Mouse (Mus musculus): ENCODE results near the gene Polr2g.
"Not testable (repeated sequence)": the region's sequence is repeated elsewhere in the genome, so short reads cannot be mapped to it uniquely, and the experiment has no call there.

Polr2g gene

DNA sequence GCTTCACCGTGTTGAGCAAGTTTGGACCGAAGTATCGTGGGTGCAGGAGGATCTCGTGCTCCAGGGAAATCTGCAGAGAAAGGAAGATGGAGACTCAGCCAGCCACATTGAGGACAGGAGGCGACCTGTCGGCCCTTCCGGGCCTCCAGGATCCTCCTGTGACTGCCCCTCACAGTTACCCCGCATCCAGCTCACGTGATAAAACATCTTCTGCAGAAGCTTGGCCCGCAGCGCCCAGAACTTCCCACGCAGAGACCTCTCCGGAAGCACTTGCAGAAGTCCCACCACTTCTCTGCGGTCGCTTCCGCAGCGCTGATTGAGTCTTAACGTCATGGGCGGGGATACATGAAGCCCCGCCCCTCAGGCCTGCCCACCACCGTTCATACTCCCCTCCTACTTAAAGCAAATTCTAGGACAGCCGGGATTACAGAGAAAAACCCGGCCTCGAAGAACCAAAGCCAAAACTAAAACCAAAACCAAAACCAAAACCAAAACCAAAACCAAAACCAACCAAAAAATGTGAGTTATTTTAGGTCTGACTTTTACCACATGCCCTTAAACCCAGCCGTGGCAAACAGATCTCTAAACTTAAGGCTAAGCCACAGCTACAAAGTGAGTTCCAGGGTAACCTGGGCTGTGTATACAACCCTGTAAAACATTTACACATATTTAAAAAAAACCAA, at the start of gene Polr2g:
TSS of gene Polr2g (minus strand) at position 314 of the 683 bp plus-strand sequence.
- DNase-seq (ENCODE audit: low spot score): peak; percentile 78

GRCm38 (mm10) chr19:8844371-8845129, 46.2 kb upstream of the Polr2g start:
- peak; percentile 80 for DNase-seq (ENCODE audit: low spot score)

DNA sequence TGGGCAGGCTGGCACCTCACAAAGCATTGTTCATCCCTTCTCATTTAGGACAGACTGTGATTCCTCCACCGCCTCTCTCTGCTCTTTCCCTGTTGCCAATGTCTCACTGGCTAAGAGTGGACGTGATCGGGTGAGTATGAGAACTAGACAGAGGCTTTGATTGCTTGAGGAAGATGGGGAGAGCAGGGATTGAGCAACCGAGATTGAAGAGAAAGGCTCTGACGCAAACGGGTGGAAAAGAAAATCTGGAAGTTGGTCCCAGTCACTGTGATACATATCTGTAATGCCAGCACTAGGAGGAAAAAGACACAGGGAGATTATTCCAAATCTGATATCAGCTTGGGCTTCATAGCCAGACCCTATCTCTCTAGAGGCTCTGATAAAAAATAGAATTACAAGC, 44.6 kb upstream of the Polr2g start:
- no peak for DNase-seq (ENCODE audit: low spot score)

DNA sequence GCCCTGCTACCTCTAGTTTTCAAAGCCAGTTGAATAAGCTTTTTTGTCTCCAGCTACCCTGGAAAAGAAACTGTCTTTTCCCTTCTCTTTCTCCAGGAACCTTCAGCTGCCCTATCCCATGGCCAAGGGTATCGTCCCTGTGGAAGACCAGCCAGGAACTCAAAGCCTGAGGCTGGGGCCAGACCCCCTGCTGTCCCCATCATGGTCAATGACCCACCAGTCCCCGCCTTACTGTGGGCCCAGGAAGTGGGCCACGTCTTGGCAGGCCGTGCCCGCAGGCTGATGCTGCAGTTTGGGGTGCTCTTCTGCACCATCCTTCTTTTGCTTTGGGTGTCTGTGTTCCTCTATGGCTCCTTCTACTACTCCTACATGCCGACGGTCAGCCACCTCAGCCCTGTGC, 42.6 kb upstream of the Polr2g start:
- DNase-seq (ENCODE audit: low spot score): no peak

- DNase-seq (ENCODE audit: low spot score): no peak
These were observed 41.8 kb upstream of the Polr2g start for GRCm38 (mm10) chr19:8839908-8840791.

DNA sequence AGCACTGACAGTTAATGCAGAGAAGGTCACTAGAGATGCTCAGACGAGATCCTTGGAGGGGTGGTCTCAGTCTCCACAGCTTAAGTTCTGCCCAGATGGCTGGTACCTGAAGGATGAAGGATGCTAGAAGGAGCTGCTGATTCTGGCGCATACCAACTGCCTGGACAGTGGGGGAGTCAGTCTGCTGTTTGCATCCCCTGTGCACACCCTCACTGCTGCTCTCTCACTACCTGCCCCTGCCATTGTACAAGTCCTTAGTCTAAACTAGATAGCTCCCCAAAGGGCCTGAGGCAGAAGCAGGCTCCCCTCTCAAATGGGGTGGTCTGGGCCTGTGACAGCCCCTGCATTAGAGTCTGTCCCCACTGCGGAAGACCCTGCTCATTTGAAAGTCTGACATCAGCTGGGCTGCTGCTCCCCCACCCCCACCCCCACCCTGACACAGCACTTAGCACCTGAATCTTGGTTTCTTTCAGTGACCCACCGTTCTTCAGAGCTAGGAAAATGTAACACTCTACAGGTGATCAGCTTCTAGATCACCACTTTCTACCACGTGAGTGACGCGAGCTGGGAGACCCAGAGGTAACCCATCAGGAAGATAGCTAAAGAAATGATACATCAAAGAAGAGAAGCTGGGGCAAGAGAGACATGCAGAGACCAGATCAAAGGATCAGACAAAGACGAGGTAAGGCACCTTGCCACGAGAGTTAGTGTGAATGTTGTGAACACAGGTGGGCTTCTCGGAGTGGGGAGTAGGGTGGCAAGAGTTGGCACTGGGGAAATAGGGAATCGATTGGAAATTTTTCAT, 40.9 kb upstream of the Polr2g start, which contains the start of gene Gng3:
TSS of gene Gng3 (minus strand) at position 92 of the 805 bp plus-strand sequence.
- DNase-seq (ENCODE audit: low spot score): no peak

GRCm38 (mm10) chr19:8838041-8838730, 39.8 kb upstream of the Polr2g start:
- DNase-seq (ENCODE audit: low spot score): peak; percentile 44

- DNase-seq (ENCODE audit: low spot score): peak; percentile 66
These were observed 38.9 kb upstream of the Polr2g start, which contains the start of gene Bscl2 for GRCm38 (mm10) chr19:8837251-8837791. Gene Bscl2 (plus strand): TSS chr19:8837467.

GRCm38 (mm10) chr19:8836327-8836726, 38.0 kb upstream of the Polr2g start:
- DNase-seq (ENCODE audit: low spot score): not testable (repeated sequence)

GRCm38 (mm10) chr19:8832971-8833370, 34.6 kb upstream of the Polr2g start:
- no peak for DNase-seq (ENCODE audit: low spot score)

DNA sequence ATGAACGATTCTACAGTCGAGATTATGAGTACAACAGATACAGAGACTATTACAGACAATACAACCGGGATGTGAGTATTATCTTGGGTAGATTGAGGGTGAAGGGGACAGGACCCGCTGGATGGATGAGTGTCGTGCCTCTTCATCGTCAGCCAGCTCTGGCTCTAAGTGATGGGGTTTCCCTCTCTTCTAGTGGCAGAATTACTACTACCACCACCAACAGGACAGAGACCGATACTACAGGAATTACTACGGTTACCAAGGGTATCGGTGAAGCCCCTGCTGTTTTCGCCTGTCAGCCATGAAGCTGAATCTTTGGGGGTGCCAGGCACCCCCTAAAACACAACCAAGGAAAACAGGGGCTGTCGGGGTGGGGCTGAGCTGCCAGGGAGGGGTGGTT, 32.9 kb upstream of the Polr2g start:
- no peak for DNase-seq (ENCODE audit: low spot score)

- no peak for DNase-seq (ENCODE audit: low spot score)
These were observed 32.3 kb upstream of the Polr2g start for GRCm38 (mm10) chr19:8830664-8831063.

DNA sequence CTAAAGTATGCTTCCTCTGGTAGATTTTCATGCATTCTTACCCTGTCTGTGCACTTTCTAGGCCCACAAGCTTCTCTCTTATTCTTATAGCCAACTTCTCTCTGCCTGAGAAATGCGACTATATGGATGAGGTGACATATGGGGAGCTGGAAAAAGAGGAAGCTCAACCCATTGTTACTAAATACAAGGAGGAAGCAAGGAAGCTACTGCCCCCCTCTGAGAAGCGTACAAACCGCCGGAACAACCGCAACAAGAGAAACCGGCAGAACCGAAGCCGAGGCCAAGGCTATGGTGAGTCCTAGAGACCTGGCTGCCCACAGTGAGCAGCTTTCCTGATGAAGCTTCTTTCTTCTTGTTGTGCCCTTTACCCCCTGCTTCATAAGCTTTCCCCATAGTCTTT, 31.3 kb upstream of the Polr2g start, which contains the start of gene AC129217.1:
TSS of gene AC129217.1 (plus strand) at position 114 of the 400 bp plus-strand sequence.
- DNase-seq (ENCODE audit: low spot score): no peak

DNA sequence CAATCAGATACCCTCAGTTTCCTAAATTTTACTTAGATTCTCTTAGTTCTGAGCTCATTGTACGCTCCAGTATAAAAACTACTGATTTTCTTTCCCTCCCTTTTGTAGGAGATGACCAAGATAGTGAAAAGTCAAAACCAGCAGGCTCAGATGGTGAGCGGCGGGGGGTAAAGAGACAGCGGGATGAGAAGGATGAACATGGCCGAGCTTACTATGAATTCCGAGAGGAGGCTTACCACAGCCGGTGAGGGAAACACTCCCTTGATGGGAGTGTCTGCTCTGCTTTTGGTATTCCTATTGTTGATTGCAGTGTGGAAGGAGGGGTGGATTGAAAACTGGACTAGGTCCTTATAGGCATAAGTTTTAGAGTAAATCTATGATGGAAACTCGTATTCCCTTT, 24.3 kb upstream of the Polr2g start:
- no peak for DNase-seq (ENCODE audit: low spot score)

- no peak for DNase-seq (ENCODE audit: low spot score)
These were observed 22.8 kb upstream of the Polr2g start for GRCm38 (mm10) chr19:8821146-8821545.

GRCm38 (mm10) chr19:8820424-8820956, 22.1 kb upstream of the Polr2g start:
- DNase-seq (ENCODE audit: low spot score): no peak

DNA sequence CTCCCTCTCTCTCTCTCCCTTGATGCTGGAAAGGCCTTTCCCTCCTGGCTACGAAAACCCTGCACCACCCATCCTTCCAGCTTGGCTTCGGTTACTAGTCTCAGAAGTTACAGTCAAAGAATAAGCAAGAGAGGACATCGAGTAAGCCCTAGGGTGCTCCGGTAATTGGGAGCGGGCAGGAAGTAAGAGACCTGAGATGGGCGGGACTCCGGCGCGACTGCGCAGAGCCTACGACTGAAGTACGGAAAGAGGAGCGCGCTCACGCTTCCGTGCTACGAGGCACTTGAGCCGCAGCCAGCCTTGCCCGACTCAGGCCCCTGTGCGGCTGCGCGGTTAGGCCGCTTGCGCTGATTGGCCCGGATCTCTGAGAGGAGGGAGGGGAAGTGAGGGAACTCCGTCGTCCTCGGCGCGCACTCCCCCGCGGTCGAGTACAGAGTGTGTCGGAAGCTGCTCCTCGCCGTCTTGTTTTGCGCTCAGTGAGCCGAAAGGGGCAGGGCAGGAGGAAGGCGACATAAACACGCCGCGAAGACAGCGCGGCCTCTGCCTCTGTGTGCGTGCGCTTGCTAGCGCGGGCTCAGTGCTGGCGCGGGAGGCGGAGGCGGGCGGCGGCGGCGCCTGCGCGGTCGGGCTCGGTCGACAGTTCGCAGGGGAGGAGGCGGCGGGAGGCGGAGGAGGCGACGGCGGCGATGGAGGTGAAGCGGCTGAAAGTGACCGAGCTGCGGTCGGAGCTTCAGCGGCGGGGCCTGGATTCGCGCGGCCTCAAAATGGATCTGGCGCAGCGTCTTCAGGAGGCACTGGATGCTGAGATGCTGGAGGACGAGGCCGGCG, 21.4 kb upstream of the Polr2g start, which contains the start of gene Hnrnpul2:
TSS of gene Hnrnpul2 (plus strand) at position 415 of the 828 bp plus-strand sequence.
- DNase-seq (ENCODE audit: low spot score): peak; percentile 95

GRCm38 (mm10) chr19:8818801-8819595, 20.6 kb upstream of the Polr2g start, which contains the start of gene Ttc9c:
Gene Ttc9c (minus strand): TSS chr19:8819333.
- peak; percentile 83 for DNase-seq (ENCODE audit: low spot score)

All from ovary, postnatal 14 days (tissue).